Mouse (Mus musculus) cerebellum, adult 11 months (tissue): ENCODE data around the gene Sytl1.

Experiments used
- DNase-seq: peaks from one replicate; pipeline ENCODE4 v3.0.0; 2022

The Sytl1 gene

GRCm38 (mm10) chr4:133278067-133278466, 15.2 kb upstream of the Sytl1 start:
- DNase-seq, result peak; percentile 25

- peak; percentile 94 for DNase-seq
Measured at GRCm38 (mm10) chr4:133277104-133278026, 14.5 kb upstream of the Sytl1 start, which contains the start of gene Tmem222. Tmem222 (minus strand) TSS chr4:133277792.

GRCm38 (mm10) chr4:133270929-133271328, 8.0 kb upstream of the Sytl1 start:
- DNase-seq, result no peak

- no peak for DNase-seq
Measured at GRCm38 (mm10) chr4:133269596-133269995, 6.7 kb upstream of the Sytl1 start.

- no peak for DNase-seq
Measured at GRCm38 (mm10) chr4:133268931-133269330, 6.0 kb upstream of the Sytl1 start.

GRCm38 (mm10) chr4:133266248-133266880, 3.5 kb upstream of the Sytl1 start:
- DNase-seq, result no peak

- DNase-seq, result no peak
Measured at GRCm38 (mm10) chr4:133265759-133266158, 2.8 kb upstream of the Sytl1 start.

GRCm38 (mm10) chr4:133265297-133265696, 2.4 kb upstream of the Sytl1 start:
- DNase-seq, result no peak

GRCm38 (mm10) chr4:133264559-133264958, 1.6 kb upstream of the Sytl1 start:
- DNase-seq, result no peak

GRCm38 (mm10) chr4:133263756-133264155, 843 bp upstream of the Sytl1 start:
- no peak for DNase-seq

- DNase-seq, result no peak
Measured at GRCm38 (mm10) chr4:133262375-133262765, 543 bp downstream of the Sytl1 start.

- DNase-seq, result no peak
Measured at GRCm38 (mm10) chr4:133261641-133262374, 1.1 kb downstream of the Sytl1 start.

- DNase-seq, result no peak
Measured at GRCm38 (mm10) chr4:133257798-133258408, 5.0 kb downstream of the Sytl1 start.

- DNase-seq, result no peak
Measured at GRCm38 (mm10) chr4:133257230-133257629, 5.7 kb downstream of the Sytl1 start.

- DNase-seq, result no peak
Measured at GRCm38 (mm10) chr4:133256820-133257219, 6.1 kb downstream of the Sytl1 start.

GRCm38 (mm10) chr4:133255392-133255791, 7.5 kb downstream of the Sytl1 start:
- no peak for DNase-seq

- no peak for DNase-seq
Measured at GRCm38 (mm10) chr4:133253412-133253811, 9.5 kb downstream of the Sytl1 start.

- no peak for DNase-seq
Measured at GRCm38 (mm10) chr4:133252089-133252488, 10.8 kb downstream of the Sytl1 start.

GRCm38 (mm10) chr4:133251214-133251613, 11.7 kb downstream of the Sytl1 start:
- peak; percentile 27 for DNase-seq

GRCm38 (mm10) chr4:133250609-133251008, 12.3 kb downstream of the Sytl1 start:
- DNase-seq, result peak; percentile 87

- no peak for DNase-seq
Measured at GRCm38 (mm10) chr4:133247806-133248449, 15.0 kb downstream of the Sytl1 start.

- DNase-seq, result no peak
Measured at GRCm38 (mm10) chr4:133247072-133247471, 15.8 kb downstream of the Sytl1 start.
